Mouse (Mus musculus): ENCODE results near the gene Fyttd1.

The Fyttd1 gene

GRCm38 (mm10) chr16:32942694-32943093, 65.4 kb downstream of the Fyttd1 start:
- DNase-seq (ENCODE audit: low read depth, low spot score), result peak; percentile 79

DNA sequence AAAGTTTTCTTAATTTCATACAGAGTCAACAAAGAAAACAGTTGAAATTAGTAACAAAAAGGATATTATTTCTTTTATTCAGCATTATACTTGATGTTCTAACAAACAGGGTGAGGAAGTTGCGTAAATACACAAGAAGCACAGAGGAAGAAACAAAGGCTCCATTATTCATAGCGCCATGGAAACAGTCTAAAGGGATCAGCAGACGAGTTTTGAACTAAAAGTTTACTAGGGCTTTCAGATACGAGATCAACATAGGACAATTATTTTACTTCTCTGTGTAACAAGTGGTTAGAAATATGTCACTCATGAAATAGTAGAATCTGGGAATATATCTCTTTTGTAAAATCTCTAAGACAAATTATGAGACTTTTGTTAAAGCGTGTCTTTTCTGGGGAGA, 68.1 kb downstream of the Fyttd1 start:
- no peak for DNase-seq (ENCODE audit: low read depth, low spot score)

DNA sequence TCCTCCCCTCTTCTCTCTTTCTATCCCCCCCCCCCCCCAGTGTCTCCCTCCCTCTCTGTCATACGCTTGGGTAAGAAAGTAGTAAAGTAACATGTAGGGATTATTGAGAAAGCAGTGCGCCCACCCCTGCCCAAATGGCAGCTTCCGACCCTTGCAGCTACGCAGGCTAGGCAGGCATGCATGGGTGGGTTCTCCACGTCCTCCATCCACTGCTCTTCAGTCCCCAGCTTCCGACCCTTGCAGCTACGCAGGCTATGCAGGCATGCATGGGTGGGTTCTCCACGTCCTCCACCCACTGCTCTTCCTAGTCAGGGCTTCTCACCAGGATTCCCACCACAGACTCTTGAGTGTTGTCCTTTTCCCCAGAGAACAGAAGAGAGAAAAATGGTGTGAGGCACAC, 70.7 kb downstream of the Fyttd1 start:
- DNase-seq (ENCODE audit: low read depth, low spot score), result no peak

GRCm38 (mm10) chr16:32948656-32949055, 71.4 kb downstream of the Fyttd1 start:
- no peak for DNase-seq (ENCODE audit: low read depth, low spot score)

DNA sequence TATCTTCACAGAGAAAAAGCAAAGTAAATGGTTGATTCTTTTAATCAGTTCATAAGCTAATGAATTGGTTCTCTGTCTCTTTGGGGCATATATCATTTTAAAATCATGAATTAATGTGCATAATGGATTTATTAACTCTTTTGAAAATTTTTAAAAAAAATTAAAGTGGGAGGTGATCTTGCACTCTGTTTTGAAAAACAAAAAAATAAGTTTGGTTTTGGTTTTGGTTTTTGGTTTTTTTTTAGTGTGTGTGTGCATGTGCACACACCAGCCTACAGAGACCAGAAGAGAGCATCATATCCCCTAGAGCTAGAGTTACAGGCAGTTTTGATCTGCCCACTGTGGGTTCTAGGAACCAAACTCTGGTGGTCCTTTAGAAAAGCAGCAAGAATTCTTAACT, 72.0 kb downstream of the Fyttd1 start:
- no peak for DNase-seq (ENCODE audit: low read depth, low spot score)

- DNase-seq (ENCODE audit: low read depth, low spot score), result peak; percentile 33
Observed at GRCm38 (mm10) chr16:32951074-32951473, 73.8 kb downstream of the Fyttd1 start.

DNA sequence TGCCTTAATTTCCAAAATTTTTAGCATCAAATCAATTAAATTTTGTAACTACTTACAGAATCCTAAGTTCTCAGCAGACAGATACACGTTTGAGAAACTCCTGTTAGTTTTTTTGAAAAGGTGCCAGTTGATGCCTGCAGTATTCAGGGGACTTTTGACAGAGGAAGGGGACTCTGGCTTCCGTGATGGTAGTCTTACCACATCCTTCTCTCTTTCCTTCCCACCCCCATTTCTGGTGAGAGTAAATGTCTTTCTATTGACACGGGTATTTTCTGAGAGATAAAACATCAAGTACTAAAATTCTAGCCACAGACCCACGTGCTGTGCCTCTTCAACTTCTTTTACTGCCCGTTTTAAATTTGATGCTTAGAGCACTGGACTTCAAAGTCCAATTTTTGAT, 76.5 kb downstream of the Fyttd1 start:
- DNase-seq (ENCODE audit: low read depth, low spot score), result no peak

- no peak for DNase-seq (ENCODE audit: low read depth, low spot score)
Observed at GRCm38 (mm10) chr16:32954304-32954703, 77.0 kb downstream of the Fyttd1 start.

DNA sequence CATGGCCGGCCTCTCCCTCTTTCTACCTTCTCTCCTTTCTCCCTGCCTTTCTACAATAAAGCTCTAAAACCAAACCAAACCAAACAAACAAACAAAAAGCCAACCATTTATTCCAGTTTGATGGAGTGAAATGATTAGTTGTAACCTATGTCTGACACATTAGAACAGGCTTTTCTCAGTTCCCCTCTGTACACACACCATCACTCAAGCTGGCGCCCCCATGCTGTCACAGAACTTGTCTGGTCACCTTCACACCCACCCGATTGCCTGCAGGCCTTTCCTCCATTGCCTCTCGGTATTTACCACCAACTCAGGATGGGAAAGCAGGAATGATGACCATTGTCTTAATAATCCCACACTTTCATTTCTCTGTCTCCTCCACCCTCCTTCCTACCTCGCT, 79.6 kb downstream of the Fyttd1 start:
- DNase-seq (ENCODE audit: low read depth, low spot score), result no peak

Measured in 3T3-L1 (cell line).